Mouse (Mus musculus) stomach, postnatal 0 days (tissue): ENCODE results near the gene Olfr744.
"Not testable (repeated sequence)": the region's sequence is repeated elsewhere in the genome, so short reads cannot be mapped to it uniquely, and the experiment has no call there.

Experiments
- CTCF ChIP-seq: IDR thresholded peaks from 2 replicates; pipeline ENCODE4 v1.5.1; 2016; ENCODE audit warnings: antibody characterized with exemption, low read depth, mild to moderate bottlenecking, moderate library complexity
- EP300 ChIP-seq: optimal IDR thresholded peaks from 2 replicates; pipeline ENCODE3; 2016; ENCODE audit warnings: antibody characterized with exemption

- TF ChIP-seq CTCF, EP300: not testable (repeated sequence)
These were observed 41.6 kb upstream of the Olfr744 start for GRCm38 (mm10) chr14:50573056-50573455.
